Mouse (Mus musculus) R1 (cell line): ENCODE measurements around the gene Apom.
A peak's percentile ranks its signal among the peaks of the same experiment; 100 is the strongest.
"Not testable (repeated sequence)": the region's sequence is repeated elsewhere in the genome, so short reads cannot be mapped to it uniquely, and the experiment has no call there.

Source experiments
- DNase-seq: peaks from one replicate; pipeline ENCODE4 v3.0.0-alpha.2; 2018; ENCODE audit warnings: low read depth, low spot score

The Apom gene

GRCm38 (mm10) chr17:35127017-35127416, 4.8 kb downstream of the Apom start:
- no peak for DNase-seq

GRCm38 (mm10) chr17:35126206-35126611, 5.6 kb downstream of the Apom start, which contains the start of gene D17H6S53E:
Gene D17H6S53E (plus strand): TSS chr17:35126373.
- DNase-seq, result no peak

GRCm38 (mm10) chr17:35125578-35125977, 6.3 kb downstream of the Apom start:
- DNase-seq, result no peak

- no peak for DNase-seq
Observed at GRCm38 (mm10) chr17:35125081-35125480, 6.8 kb downstream of the Apom start.

- not testable (repeated sequence) for DNase-seq
Observed at GRCm38 (mm10) chr17:35124261-35124896, 7.5 kb downstream of the Apom start.

GRCm38 (mm10) chr17:35123287-35123686, 8.6 kb downstream of the Apom start:
- DNase-seq, result not testable (repeated sequence)

- DNase-seq, result peak; percentile 76
Observed at GRCm38 (mm10) chr17:35121871-35122303, 10.0 kb downstream of the Apom start, which contains the start of gene Csnk2b. Gene Csnk2b (minus strand): TSS chr17:35122053.

- DNase-seq, result peak; percentile 100
Observed at GRCm38 (mm10) chr17:35121143-35121799, 10.6 kb downstream of the Apom start, which contains the start of gene Gpank1. Gene Gpank1 (plus strand): TSS chr17:35121455.

GRCm38 (mm10) chr17:35120745-35121142, 11.1 kb downstream of the Apom start:
- no peak for DNase-seq

- no peak for DNase-seq
Observed at GRCm38 (mm10) chr17:35115046-35116019, 16.5 kb downstream of the Apom start, which contains the start of gene Ly6g5b. Gene Ly6g5b (minus strand): TSS chr17:35115428.

GRCm38 (mm10) chr17:35111774-35112173, 20.1 kb downstream of the Apom start:
- DNase-seq, result no peak

- DNase-seq, result no peak
Observed at GRCm38 (mm10) chr17:35108097-35108496, 23.8 kb downstream of the Apom start, which contains the start of gene Ly6g5c. Gene Ly6g5c (plus strand): TSS chr17:35108279.

GRCm38 (mm10) chr17:35106522-35106921, 25.3 kb downstream of the Apom start:
- DNase-seq, result no peak

- peak; percentile 44 for DNase-seq
Observed at GRCm38 (mm10) chr17:35105740-35106389, 26.0 kb downstream of the Apom start.

- DNase-seq, result no peak
Observed at GRCm38 (mm10) chr17:35104754-35105153, 27.1 kb downstream of the Apom start.

GRCm38 (mm10) chr17:35104079-35104478, 27.8 kb downstream of the Apom start:
- DNase-seq, result no peak

- no peak for DNase-seq
Observed at GRCm38 (mm10) chr17:35103221-35103690, 28.6 kb downstream of the Apom start.

- no peak for DNase-seq
Observed at GRCm38 (mm10) chr17:35102299-35102698, 29.6 kb downstream of the Apom start.

GRCm38 (mm10) chr17:35101161-35101560, 30.7 kb downstream of the Apom start:
- DNase-seq, result no peak

GRCm38 (mm10) chr17:35100196-35100765, 31.6 kb downstream of the Apom start:
- DNase-seq, result no peak
